Mouse (Mus musculus): ENCODE measurements around the gene Acsl4. TPM values are rescaled to one million over a fixed set of nuclear protein-coding genes. Genes with fewer than 3 reads are reported as not detected.

Acsl4 gene
- polyA plus RNA-seq, 1 experiment from 2014 or later = 10.1 TPM

DNA sequence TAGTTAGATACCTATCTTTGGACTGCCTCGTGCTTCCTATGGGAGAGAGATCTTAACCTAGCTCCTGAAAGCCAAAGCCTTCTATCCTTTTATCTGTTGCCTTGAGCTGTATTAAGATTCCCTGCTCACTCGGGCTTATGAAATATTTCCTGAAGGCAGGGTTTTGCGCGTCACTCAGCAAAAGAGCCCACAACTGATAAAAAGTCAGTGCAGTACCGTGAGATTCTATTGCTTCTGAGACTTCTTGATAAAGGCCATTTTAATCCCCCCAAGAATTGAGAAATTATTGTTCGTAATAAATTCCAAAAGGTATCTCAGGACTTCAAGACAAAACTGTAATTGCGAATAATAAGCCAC, 552 bp upstream of the Acsl4 start:
- Histone ChIP-seq H3K4me3 (ENCODE audit: low read length) (peak overlapping the region; percentile 64), H3K27ac (ENCODE audit: low read length) (peak overlapping the region; percentile 75), H3K4me1 (ENCODE audit: control insufficient read depth, insufficient read depth, low read length) (no peaks in the 10 kb centered on the region), H3K9ac (ENCODE audit: low read depth, low read length) (peak overlapping the region; percentile 71), H3K4me2 (ENCODE audit: low read depth, low read length) (peak overlapping the region; percentile 43), H3K9me3 (ENCODE audit: control insufficient read depth, low read length) (no peaks in the 10 kb centered on the region), H3K36me3 (ENCODE audit: control insufficient read depth, insufficient read depth, low read length) (no peaks in the 10 kb centered on the region), H3K27me3 (replicated peaks; ENCODE audit: control insufficient read depth, insufficient read depth, low read length) (peaks cover 3% of the 10 kb centered on the region; the same call in 1 of the 2 replicates)
- WGBS = 33% methylated on average over 7 of the region's 7 CpGs
- no peak for ATAC-seq

DNA sequence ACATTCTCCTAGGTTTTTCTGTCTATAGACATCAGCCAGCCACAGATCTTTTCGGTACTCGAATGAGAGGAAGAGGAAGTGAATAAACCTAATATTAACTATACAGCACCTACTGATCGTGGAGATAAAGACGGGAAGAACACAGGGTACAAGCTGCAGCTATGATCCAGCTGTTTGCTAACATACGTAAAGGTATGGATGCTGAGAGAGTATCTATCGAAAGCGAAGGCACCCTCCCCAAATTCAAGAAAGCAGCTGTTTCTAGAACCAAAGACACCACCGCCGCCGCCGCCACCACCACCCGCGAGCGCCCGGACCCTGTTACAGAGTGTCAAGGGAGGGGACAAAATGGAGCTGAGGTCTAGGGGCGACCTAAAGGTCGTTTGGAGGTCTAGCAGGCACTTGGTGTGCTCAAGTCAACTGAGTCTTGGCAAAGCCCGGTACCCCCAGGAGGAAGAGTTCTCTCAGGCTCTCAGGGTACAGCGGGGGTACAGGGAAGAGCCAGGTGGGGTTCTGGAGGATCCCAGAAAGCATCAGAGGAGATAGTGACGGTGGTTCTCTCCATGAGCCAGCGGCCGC, 665 bp downstream of the Acsl4 start:
- 17% methylated on average over 22 of the region's 22 CpGs for WGBS

DNA sequence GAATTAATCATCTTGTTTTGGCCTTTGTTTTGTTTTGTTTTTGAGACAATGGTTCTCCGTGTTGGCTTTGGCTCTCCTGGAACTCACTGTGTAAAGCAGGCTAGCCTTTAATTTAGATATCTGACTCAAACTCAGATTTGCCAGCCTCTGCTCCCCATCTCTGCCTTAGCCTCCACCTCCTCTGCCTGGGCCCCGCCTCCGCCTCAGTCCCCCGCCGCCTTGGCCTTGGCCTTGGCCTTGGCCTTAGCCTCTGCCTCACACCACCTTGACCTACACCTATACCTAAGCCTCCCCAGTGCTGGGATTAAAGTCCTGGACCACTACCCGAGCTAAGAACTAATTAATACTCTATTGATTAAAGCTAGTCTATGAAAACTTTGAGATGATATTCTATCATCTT, 2.2 kb downstream of the Acsl4 start:
- 78% methylated on average over 6 of the region's 6 CpGs for WGBS

More for the DNA sequence above, 665 bp downstream of the Acsl4 start:
- Histone ChIP-seq H3K4me3 (ENCODE audit: low read length) (peak overlapping the region; percentile 64), H3K4me1 (ENCODE audit: control insufficient read depth, insufficient read depth, low read length) (no peaks in the 10 kb centered on the region), H3K4me2 (ENCODE audit: low read depth, low read length) (peak overlapping the region; percentile 61), H3K27ac (ENCODE audit: low read length) (peak overlapping the region; percentile 63; the same call in 1 of the 2 replicates), H3K9me3 (ENCODE audit: control insufficient read depth, low read length) (no peaks in the 10 kb centered on the region), H3K27me3 (replicated peaks; ENCODE audit: control insufficient read depth, insufficient read depth, low read length) (peaks cover 3% of the 10 kb centered on the region; the same call in 1 of the 2 replicates), H3K9ac (ENCODE audit: low read depth, low read length) (peak overlapping the region; percentile 71), H3K36me3 (ENCODE audit: control insufficient read depth, insufficient read depth, low read length) (no peaks in the 10 kb centered on the region)
- ATAC-seq = peak; percentile 43

DNA sequence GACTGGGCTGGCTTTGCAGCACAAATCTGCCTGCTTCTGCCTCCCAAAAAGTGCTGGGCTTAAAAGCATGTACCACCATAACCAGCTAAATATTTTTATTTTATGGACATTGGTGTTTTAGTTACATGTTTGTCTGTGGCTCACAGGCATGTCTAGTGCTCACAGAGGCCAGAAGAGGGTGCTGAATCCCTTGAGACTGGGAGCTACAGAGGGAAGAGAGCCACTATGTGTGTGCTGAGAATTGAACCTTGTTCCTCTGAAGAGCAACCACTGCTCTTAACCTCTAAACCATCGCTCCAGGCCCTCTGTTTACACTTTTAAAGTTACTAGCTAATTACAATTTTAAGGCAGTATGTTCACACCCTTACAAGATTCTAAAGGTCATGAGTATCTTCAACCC, 2.7 kb downstream of the Acsl4 start:
- H3K4me3 ChIP-seq (ENCODE audit: low read length) = no peak overlapping the region
- no peaks in the 10 kb centered on the region for H3K36me3 ChIP-seq (ENCODE audit: control insufficient read depth, insufficient read depth, low read length)
- no peak overlapping the region for H3K27ac ChIP-seq (ENCODE audit: low read length)
- H3K27me3 ChIP-seq (replicated peaks; ENCODE audit: control insufficient read depth, insufficient read depth, low read length) = peaks cover 3% of the 10 kb centered on the region; the same call in 1 of the 2 replicates
- no peaks in the 10 kb centered on the region for H3K4me1 ChIP-seq (ENCODE audit: control insufficient read depth, insufficient read depth, low read length)
- WGBS = 88% methylated on average over 1 of the region's 1 CpGs
- no peaks in the 10 kb centered on the region for H3K9me3 ChIP-seq (ENCODE audit: control insufficient read depth, low read length)
- no peak overlapping the region for H3K4me2 ChIP-seq (ENCODE audit: low read depth, low read length)
- H3K9ac ChIP-seq (ENCODE audit: low read depth, low read length) = no peak overlapping the region
- no peak for ATAC-seq

More for the DNA sequence above, 2.2 kb downstream of the Acsl4 start:
- H3K27ac ChIP-seq (ENCODE audit: low read length) = no peak overlapping the region
- no peak overlapping the region for H3K4me3 ChIP-seq (ENCODE audit: low read length)
- no peak overlapping the region for H3K9ac ChIP-seq (ENCODE audit: low read depth, low read length)
- no peaks in the 10 kb centered on the region for H3K36me3 ChIP-seq (ENCODE audit: control insufficient read depth, insufficient read depth, low read length)
- no peaks in the 10 kb centered on the region for H3K9me3 ChIP-seq (ENCODE audit: control insufficient read depth, low read length)
- H3K4me1 ChIP-seq (ENCODE audit: control insufficient read depth, insufficient read depth, low read length) = no peaks in the 10 kb centered on the region
- peaks cover 3% of the 10 kb centered on the region; the same call in 1 of the 2 replicates for H3K27me3 ChIP-seq (replicated peaks; ENCODE audit: control insufficient read depth, insufficient read depth, low read length)
- H3K4me2 ChIP-seq (ENCODE audit: low read depth, low read length) = no peak overlapping the region
- ATAC-seq = no peak

DNA sequence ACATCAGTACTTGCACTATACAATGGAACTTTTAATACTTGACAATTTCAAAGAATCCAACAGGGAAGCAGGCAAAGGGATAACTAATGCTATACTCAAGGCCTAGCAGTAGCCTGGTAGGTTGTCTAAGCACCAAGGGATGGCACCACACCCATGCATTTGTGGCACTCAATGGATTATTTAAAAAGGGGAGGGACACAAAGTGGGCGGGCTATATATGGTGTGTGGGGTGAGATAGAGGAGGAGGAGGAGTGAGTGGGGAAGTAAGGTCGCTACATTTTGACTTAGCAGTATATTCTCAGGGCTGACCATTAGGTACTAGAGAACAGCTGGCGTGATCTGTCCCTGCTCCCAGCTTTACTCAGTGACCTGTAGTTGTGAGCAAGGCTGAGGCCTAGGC, 5.4 kb downstream of the Acsl4 start:
- H3K27ac ChIP-seq (ENCODE audit: low read length) = no peak overlapping the region
- no peaks in the 10 kb centered on the region for H3K36me3 ChIP-seq (ENCODE audit: control insufficient read depth, insufficient read depth, low read length)
- 0 out of 2 replicates have a peak, but pooled peaks have one; percentile 44 for ATAC-seq
- H3K4me1 ChIP-seq (ENCODE audit: control insufficient read depth, insufficient read depth, low read length) = no peaks in the 10 kb centered on the region
- H3K9me3 ChIP-seq (ENCODE audit: control insufficient read depth, low read length) = no peaks in the 10 kb centered on the region
- 89% methylated on average over 3 of the region's 3 CpGs for WGBS
- no peak overlapping the region for H3K9ac ChIP-seq (ENCODE audit: low read depth, low read length)
- no peak overlapping the region for H3K4me2 ChIP-seq (ENCODE audit: low read depth, low read length)
- no peak overlapping the region for H3K4me3 ChIP-seq (ENCODE audit: low read length)
- H3K27me3 ChIP-seq (replicated peaks; ENCODE audit: control insufficient read depth, insufficient read depth, low read length) = peaks cover 2% of the 10 kb centered on the region; the same call in 1 of the 2 replicates

DNA sequence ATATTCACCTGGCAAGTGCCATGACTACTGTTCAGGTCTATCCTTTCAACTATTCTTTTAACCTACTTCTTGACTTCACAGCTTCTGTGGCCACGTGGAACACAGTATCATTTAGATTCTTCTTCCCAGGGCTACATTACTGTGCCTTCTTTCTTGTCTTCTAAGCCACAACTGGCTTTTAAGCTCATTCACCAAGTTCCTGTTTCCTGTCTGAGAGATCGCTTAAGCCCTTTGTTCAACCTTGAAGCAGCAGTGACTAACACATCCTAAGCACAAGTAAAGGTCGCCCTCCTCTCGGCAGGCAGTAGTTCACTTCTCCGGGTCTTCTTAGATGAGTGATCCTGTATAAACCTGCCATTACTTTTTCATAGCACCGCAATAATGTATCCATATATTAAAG, 10.4 kb downstream of the Acsl4 start:
- no peak overlapping the region for H3K4me2 ChIP-seq (ENCODE audit: low read depth, low read length)
- H3K9me3 ChIP-seq (ENCODE audit: control insufficient read depth, low read length) = no peaks in the 10 kb centered on the region
- no peaks in the 10 kb centered on the region for H3K4me1 ChIP-seq (ENCODE audit: control insufficient read depth, insufficient read depth, low read length)
- 84% methylated on average over 6 of the region's 6 CpGs for WGBS
- H3K4me3 ChIP-seq (ENCODE audit: low read length) = no peak overlapping the region
- H3K27me3 ChIP-seq (replicated peaks; ENCODE audit: control insufficient read depth, insufficient read depth, low read length) = peaks cover 5% of the 10 kb centered on the region; the same call in 1 of the 2 replicates
- H3K36me3 ChIP-seq (ENCODE audit: control insufficient read depth, insufficient read depth, low read length) = no peaks in the 10 kb centered on the region
- H3K27ac ChIP-seq (ENCODE audit: low read length) = no peak overlapping the region
- no peak for ATAC-seq
- H3K9ac ChIP-seq (ENCODE audit: low read depth, low read length) = no peak overlapping the region

DNA sequence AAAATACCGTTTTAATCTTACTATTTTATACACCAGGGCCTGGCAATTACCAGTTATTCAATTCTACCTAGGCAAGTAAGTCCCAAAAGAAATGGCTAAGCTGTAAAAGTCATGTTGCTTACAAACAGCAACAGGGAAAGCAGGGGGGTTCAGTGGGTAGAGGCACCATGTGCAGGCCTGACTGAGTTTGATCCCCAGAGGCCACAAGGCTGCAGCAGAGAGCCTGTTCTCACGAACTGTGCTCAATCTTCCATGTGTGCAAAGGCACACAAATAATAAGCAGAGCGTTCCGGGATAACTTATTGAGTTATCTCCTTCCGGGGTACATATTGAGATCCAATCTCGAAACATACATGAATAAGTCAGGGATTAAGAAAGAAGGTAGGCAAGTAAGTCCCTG, 12.3 kb downstream of the Acsl4 start:
- H3K36me3 ChIP-seq (ENCODE audit: control insufficient read depth, insufficient read depth, low read length) = no peaks in the 10 kb centered on the region
- no peaks in the 10 kb centered on the region for H3K9me3 ChIP-seq (ENCODE audit: control insufficient read depth, low read length)
- no peak for ATAC-seq
- no peaks in the 10 kb centered on the region for H3K4me1 ChIP-seq (ENCODE audit: control insufficient read depth, insufficient read depth, low read length)
- no peak overlapping the region for H3K27ac ChIP-seq (ENCODE audit: low read length)
- 86% methylated on average over 6 of the region's 6 CpGs for WGBS
- H3K9ac ChIP-seq (ENCODE audit: low read depth, low read length) = no peak overlapping the region
- H3K4me2 ChIP-seq (ENCODE audit: low read depth, low read length) = no peak overlapping the region
- peaks cover 5% of the 10 kb centered on the region; the same call in 1 of the 2 replicates for H3K27me3 ChIP-seq (replicated peaks; ENCODE audit: control insufficient read depth, insufficient read depth, low read length)
- no peak overlapping the region for H3K4me3 ChIP-seq (ENCODE audit: low read length)

DNA sequence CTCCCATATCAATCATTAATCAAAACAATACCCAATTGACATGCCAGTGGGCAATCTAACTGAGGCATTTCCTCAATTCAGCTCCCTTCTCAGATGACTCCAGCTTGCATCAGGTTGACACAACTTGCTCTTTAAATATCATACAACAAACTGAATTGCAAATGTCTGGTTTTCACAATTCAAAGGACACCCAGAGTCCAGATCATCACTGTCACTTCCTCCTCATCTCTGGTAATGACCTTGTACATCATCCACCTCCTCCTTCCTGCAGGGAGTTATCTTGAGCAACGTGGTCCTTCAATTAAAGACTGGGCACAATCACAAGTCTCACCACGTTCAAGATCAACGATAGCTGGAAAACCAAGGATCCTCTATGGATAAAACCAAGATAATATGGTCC, 13.0 kb downstream of the Acsl4 start:
- ATAC-seq = no peak
- Histone ChIP-seq H3K4me3 (ENCODE audit: low read length) (no peak overlapping the region), H3K4me2 (ENCODE audit: low read depth, low read length) (no peak overlapping the region), H3K27ac (ENCODE audit: low read length) (no peak overlapping the region), H3K27me3 (replicated peaks; ENCODE audit: control insufficient read depth, insufficient read depth, low read length) (peaks cover 5% of the 10 kb centered on the region; the same call in 1 of the 2 replicates), H3K36me3 (ENCODE audit: control insufficient read depth, insufficient read depth, low read length) (no peaks in the 10 kb centered on the region), H3K9me3 (ENCODE audit: control insufficient read depth, low read length) (no peaks in the 10 kb centered on the region), H3K4me1 (ENCODE audit: control insufficient read depth, insufficient read depth, low read length) (no peaks in the 10 kb centered on the region), H3K9ac (ENCODE audit: low read depth, low read length) (no peak overlapping the region)
- WGBS = 77% methylated on average over 3 of the region's 3 CpGs

DNA sequence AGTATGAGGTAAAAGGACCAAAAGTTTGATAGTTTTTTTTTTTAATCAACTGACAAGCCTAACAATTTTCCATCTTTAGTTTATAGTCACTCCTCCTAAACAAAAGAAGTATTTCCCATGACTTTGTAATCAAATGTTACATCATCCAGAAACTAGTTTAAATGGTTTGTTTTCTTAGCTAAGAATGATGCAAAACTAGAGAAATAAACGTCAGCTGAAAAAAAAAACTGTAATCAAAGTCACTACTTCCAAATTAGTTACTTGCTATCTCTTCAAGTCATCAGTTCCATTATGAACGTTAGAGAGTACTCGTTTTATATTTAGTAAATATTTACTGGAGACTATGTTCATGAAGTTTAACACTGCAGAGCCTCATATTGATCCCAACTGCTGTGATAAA, 13.6 kb downstream of the Acsl4 start:
- Histone ChIP-seq H3K36me3 (ENCODE audit: control insufficient read depth, insufficient read depth, low read length) (no peaks in the 10 kb centered on the region), H3K4me2 (ENCODE audit: low read depth, low read length) (no peak overlapping the region), H3K27ac (ENCODE audit: low read length) (no peak overlapping the region), H3K9me3 (ENCODE audit: control insufficient read depth, low read length) (no peaks in the 10 kb centered on the region), H3K27me3 (replicated peaks; ENCODE audit: control insufficient read depth, insufficient read depth, low read length) (peaks cover 5% of the 10 kb centered on the region; the same call in 1 of the 2 replicates), H3K4me3 (ENCODE audit: low read length) (no peak overlapping the region), H3K4me1 (ENCODE audit: control insufficient read depth, insufficient read depth, low read length) (no peaks in the 10 kb centered on the region), H3K9ac (ENCODE audit: low read depth, low read length) (no peak overlapping the region)
- no peak for ATAC-seq
- WGBS = 55% methylated on average over 3 of the region's 3 CpGs

DNA sequence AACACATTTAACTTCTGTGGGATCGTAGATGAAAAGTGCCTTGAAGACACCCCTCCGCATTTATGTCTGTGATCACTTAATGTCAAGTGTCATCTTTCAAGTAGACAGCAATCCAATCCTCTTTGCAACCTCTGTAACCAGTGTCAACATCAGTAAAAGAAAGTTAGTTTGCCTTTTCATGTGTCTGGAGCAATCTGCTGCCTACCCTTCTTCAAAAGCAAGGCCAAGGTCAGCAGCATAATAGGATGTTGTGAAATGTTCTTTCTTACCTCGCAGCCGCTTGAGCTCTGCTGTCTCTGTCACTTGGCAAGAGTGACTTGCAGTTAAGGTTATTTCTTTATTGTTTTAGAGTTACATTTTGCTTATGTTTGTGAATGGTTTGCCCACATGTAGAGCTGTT, 14.8 kb downstream of the Acsl4 start:
- H3K9ac ChIP-seq (ENCODE audit: low read depth, low read length) = no peak overlapping the region
- WGBS = 89% methylated on average over 4 of the region's 4 CpGs
- H3K4me3 ChIP-seq (ENCODE audit: low read length) = no peak overlapping the region
- no peak for ATAC-seq
- H3K27ac ChIP-seq (ENCODE audit: low read length) = no peak overlapping the region
- H3K4me2 ChIP-seq (ENCODE audit: low read depth, low read length) = no peak overlapping the region
- H3K27me3 ChIP-seq (replicated peaks; ENCODE audit: control insufficient read depth, insufficient read depth, low read length) = peaks cover 5% of the 10 kb centered on the region; the same call in 1 of the 2 replicates
- H3K4me1 ChIP-seq (ENCODE audit: control insufficient read depth, insufficient read depth, low read length) = no peaks in the 10 kb centered on the region
- H3K9me3 ChIP-seq (ENCODE audit: control insufficient read depth, low read length) = no peaks in the 10 kb centered on the region
- no peaks in the 10 kb centered on the region for H3K36me3 ChIP-seq (ENCODE audit: control insufficient read depth, insufficient read depth, low read length)

Measured in intestine, embryonic 16.5 days (tissue).